Mouse (Mus musculus): ENCODE data around the gene Glipr1l3.
"Not testable (repeated sequence)": the region's sequence is repeated elsewhere in the genome, so short reads cannot be mapped to it uniquely, and the experiment has no call there.

GRCm38 (mm10) chr10:112177027-112177426 is 16.9 kb upstream of the Glipr1l3 start:
- TF ChIP-seq CTCF (IDR thresholded peaks at IDR 0.05; ENCODE audit: borderline replicate concordance, control insufficient read depth, extremely low read depth, insufficient read depth, low read length, poor library complexity); POLR2A (IDR thresholded peaks at IDR 0.05; ENCODE audit: control insufficient read depth, extremely low read depth, insufficient read depth, low read length, poor library complexity): not testable (repeated sequence)
